Mouse (Mus musculus) kidney, adult 18-20 months (tissue): ENCODE measurements around the gene Usp2.

Experiments used
- DNase-seq: peaks from one replicate; pipeline ENCODE4 v3.0.0; 2021

Gene Usp2

GRCm38 (mm10) chr9:44076764-44077120 is 9.9 kb downstream of the Usp2 start:
- DNase-seq = peak; percentile 81

- no peak for DNase-seq
These were observed 10.6 kb downstream of the Usp2 start for GRCm38 (mm10) chr9:44077266-44077910.

- DNase-seq = peak; percentile 40
These were observed 11.4 kb downstream of the Usp2 start for GRCm38 (mm10) chr9:44078136-44078797.

GRCm38 (mm10) chr9:44078955-44079756 is 12.3 kb downstream of the Usp2 start:
- peak; percentile 92 for DNase-seq

GRCm38 (mm10) chr9:44079997-44080780 is 13.4 kb downstream of the Usp2 start:
- DNase-seq = peak; percentile 86

- DNase-seq = peak; percentile 65
These were observed 14.1 kb downstream of the Usp2 start for GRCm38 (mm10) chr9:44080953-44081352.

- DNase-seq = no peak
These were observed 14.8 kb downstream of the Usp2 start for GRCm38 (mm10) chr9:44081581-44081980.

- no peak for DNase-seq
These were observed 15.4 kb downstream of the Usp2 start for GRCm38 (mm10) chr9:44082266-44082665.

GRCm38 (mm10) chr9:44083392-44084121 is 16.7 kb downstream of the Usp2 start:
- peak; percentile 83 for DNase-seq

GRCm38 (mm10) chr9:44084236-44084635 is 17.4 kb downstream of the Usp2 start:
- no peak for DNase-seq

GRCm38 (mm10) chr9:44084659-44085229 is 17.9 kb downstream of the Usp2 start:
- DNase-seq = peak; percentile 99

GRCm38 (mm10) chr9:44085276-44085675 is 18.5 kb downstream of the Usp2 start:
- DNase-seq = no peak

GRCm38 (mm10) chr9:44085741-44086665 is 19.2 kb downstream of the Usp2 start:
- DNase-seq = peak; percentile 85

GRCm38 (mm10) chr9:44086960-44087359 is 20.1 kb downstream of the Usp2 start:
- DNase-seq = peak; percentile 50

GRCm38 (mm10) chr9:44087761-44088455 is 21.1 kb downstream of the Usp2 start:
- peak; percentile 52 for DNase-seq

GRCm38 (mm10) chr9:44088877-44089608 is 22.2 kb downstream of the Usp2 start:
- no peak for DNase-seq

GRCm38 (mm10) chr9:44093612-44094503 is 27.0 kb downstream of the Usp2 start:
- peak; percentile 81 for DNase-seq

- no peak for DNase-seq
These were observed 27.9 kb downstream of the Usp2 start for GRCm38 (mm10) chr9:44094737-44095136.
